Mouse (Mus musculus) fibroblast of lung, adult 2 months (primary cell): ENCODE measurements around the gene Ugp2.

Experiments
- DNase-seq: peaks from one replicate; pipeline ENCODE4 v3.0.0-alpha.2; 2011; ENCODE audit warnings: low read depth

Ugp2 gene

DNA sequence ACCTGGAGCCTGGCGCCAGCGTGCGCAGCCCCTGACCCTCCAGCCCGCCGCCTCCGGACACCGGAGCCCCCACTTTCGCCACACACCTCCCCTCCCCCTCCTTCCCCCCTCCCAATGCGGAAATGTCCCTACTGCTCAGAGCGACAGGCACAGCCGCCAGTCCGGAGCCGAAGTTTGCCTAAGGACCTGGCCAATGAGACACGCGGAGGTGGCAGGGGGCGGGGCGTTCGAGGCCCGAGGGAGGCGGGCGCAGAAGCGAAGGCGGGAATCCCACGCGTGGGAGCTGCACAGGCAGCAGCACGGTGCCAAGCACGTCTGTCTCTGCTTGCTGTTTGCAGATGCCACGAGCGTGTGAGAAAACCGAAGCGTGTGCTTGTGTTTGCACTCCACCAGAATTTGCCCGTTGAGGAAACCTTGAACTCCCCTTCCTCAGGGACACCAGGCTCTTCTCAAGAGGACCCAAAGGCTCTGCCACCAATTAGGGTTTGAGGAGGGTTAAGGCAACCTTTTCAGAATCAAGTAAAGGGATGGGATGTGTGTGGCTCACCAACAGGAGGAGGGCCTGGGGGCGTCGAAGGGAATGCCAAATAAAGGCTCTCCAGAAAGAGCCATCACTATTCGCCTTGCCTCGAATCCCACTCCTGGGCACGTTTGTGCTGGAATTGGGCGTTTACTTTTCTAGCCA, at the start of gene Ugp2:
Gene Ugp2 (minus strand): TSS at position 80 of the 685 bp plus-strand sequence.
- peak; percentile 83 for DNase-seq

DNA sequence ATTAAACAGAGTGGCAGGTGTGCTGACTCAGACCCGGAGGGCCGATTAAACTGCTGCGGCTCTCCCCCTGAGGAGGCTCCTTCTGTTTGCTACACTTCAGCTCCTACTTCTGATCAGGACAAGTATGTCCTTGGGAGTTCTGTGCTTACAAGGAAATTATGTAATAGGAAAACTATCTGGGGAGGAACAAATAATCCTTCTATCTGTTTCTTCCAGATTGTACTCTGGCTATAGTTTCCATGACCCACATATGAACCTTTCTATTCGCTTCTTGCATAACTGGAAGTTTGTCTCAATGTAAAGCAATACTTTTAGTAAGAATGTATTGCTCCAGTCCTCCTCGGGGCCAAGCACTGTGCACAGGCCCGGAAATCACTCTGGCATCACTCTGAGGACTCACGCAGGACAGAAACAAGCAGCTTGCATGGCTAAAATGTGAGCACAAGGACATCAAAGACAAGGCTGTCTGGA, 43.9 kb upstream of the Ugp2 start:
- DNase-seq = no peak

DNA sequence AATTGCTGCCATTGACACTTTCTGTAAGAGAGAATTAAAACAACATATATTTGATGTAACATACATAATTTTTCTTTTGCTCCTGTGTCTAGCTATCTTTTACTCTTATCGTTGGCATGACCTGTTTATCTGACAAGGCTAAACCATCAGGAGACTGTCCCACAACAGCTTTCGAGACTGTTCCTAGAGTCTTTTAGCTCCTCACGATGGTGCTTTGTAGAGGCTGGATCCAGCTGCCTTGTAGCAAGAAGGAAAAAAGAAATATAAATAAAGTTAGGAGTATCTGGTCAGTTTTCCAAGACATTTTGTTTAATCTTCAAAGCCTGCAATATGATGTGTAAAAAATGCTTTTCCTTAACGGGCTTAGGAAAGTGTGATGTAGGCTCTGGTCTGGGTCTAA, 35.7 kb upstream of the Ugp2 start:
- DNase-seq = no peak

DNA sequence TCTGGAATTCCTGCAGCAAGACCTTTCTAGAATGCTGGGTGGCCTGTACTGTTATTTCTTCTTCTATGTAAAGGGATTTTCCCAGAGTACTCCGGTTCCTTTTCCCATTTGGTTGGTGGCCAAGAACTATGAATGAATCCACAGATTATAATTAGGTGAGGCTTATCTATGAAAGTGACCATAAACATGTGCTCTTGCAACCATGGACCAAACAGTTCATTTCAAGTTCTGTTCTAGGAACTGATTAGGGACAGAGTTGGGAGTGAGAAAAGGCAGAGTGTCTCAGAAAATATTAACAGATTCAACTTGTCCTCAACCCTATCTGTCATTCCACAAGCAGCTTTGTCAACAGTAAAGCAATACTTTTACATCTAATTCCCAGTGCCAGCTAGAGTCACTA, 35.1 kb upstream of the Ugp2 start:
- no peak for DNase-seq

DNA sequence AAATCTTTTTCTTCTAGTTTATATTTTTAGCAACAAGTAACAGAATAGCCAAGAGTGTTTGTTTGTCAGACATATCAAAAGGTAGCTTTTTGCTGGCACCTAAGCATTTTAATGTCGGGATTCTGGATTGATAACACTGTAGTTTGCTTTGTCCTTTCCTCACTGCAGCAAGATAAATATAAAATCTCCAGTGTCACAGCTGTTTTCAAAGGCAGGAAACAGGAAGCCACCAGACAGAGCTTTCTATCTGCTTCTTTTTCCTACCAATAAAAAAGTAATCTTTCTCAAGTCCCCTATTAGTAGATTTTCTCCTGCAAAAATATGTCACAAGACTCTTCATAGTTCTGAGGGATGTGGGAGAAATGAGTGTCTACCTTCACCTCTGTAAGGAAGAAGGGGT, 32.9 kb upstream of the Ugp2 start:
- DNase-seq = no peak

DNA sequence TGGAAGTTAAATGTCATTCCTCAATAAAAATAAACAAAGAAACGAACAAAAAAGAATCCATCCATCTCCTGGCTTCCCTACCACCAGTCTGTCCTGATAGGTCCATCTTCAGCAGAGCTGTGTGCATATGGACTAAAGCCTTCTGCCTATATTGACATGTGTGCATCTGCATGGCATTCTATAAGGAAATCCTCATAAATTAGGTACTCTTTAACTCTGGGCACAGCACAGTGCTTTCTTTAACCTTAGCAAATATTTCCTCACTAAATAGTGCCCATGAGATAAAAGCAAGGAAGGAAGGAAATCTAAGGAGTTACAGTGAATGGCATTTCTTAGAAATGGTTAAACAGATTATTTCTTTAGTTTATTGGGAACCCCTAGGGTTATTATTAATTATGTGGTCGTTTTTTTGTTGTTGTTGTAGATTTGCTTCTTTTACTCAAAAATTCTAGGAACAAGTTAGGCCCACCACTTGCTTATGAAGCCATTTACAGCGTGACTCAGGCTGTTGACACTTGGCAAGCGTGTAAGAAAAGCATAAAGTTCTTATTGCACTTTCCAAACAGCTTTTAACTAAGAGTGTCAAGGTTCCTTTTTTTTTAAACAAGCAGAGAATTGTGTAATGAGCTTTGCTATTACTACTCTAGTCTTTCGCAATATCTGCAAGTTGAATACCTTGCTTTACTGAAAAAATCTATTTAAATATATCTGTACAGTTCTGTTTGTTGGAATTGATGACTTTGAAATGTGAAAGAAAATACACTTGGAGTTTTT, 31.7 kb upstream of the Ugp2 start:
- DNase-seq = peak; percentile 59

DNA sequence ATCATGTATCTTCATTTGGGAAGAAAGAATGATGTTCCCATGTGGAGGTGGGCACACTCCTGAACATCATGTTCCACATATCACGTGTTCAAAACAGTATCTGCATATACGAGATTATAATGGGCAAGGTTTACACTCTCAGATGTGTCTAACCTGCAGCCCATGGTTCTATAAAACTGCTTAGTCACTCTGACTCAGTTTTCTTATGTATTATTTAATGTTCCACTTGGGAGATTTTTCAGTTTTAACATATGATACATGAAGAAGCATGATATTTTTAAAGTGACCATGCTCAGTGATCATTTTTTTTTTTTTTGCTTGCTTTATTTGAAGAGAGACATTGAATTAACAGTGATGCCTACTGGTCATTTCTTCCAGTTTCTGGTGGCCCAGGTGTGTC, 30.2 kb upstream of the Ugp2 start:
- no peak for DNase-seq

DNA sequence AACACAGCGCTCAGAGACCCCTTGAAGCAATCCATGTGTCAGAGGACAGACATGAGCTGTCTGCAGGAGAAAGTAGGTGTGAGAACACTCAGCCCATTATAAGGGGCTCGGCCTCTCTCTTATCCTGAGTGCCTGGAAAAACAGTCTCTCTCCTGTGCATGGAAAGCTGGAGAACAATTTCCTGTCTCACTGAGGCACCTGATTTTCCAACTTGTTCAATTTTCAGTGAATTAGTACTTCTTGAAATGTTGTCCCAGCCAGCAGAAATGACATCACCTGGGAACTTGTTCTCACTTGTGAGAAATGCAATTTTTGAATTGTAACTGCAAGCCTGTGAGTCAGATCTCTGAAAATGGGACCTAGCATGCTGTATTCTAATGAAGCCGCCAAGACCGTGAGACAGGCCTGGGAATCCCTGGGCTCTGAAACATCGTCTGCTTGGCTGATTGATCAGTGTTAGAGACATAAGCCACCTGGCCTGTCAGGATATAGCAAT, 28.2 kb upstream of the Ugp2 start:
- peak; percentile 82 for DNase-seq

DNA sequence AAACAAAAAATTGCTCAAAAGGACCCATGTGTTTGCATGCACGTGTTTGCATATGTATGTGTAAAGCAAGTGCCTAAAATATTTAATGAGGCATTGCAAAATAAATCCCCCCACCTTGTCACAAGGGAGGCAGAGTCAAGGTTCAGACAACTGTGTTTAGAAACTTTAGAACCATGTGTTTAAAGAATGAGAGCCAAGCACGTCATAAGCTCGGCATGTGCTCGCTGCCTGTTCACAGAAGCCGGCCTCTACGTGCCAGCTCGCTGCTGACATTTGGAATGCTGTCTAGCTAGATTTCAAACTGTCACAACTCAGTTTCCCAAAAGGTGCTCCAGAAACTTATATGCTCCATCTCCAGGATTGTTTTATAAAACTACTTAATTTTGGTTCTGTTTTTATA, 27.5 kb upstream of the Ugp2 start:
- peak; percentile 65 for DNase-seq

DNA sequence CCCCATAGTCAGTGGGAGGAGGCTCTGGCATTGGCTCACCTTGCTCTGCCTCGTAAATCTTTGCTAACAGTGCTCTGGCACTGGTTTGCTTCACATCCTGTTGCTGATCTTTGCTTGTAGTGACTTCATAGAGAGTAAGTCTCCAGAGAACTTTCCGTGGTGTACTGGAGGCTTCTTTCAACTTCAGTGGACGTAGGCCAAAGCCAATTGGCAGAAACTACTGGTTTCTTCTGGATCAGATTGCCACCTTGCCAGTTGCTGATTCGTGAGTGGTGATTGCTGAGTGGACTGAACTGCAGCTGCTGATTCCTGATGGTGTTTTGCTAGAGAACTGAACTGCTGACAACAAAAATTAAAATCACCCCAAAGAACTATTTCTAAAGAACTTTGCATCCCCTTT, 15.8 kb upstream of the Ugp2 start:
- no peak for DNase-seq

DNA sequence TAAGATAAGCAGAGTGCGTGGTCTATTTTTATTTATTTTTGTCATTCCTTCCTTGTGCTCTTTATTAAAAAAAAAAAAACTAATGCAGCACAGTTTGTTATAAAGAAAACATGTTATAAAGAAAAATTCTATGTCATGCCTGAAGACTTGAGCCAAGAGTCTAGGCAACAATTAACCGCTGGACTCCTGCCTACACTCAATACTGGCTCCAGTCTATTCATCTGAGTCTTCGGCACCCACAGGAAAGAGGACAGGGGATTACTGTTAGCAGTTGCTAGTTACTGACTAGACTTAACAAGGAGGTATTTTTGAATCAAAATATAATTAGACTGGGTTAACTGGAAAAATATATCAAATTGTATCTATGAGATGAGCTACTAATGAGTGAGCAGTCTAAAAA, 3.1 kb upstream of the Ugp2 start:
- no peak for DNase-seq

DNA sequence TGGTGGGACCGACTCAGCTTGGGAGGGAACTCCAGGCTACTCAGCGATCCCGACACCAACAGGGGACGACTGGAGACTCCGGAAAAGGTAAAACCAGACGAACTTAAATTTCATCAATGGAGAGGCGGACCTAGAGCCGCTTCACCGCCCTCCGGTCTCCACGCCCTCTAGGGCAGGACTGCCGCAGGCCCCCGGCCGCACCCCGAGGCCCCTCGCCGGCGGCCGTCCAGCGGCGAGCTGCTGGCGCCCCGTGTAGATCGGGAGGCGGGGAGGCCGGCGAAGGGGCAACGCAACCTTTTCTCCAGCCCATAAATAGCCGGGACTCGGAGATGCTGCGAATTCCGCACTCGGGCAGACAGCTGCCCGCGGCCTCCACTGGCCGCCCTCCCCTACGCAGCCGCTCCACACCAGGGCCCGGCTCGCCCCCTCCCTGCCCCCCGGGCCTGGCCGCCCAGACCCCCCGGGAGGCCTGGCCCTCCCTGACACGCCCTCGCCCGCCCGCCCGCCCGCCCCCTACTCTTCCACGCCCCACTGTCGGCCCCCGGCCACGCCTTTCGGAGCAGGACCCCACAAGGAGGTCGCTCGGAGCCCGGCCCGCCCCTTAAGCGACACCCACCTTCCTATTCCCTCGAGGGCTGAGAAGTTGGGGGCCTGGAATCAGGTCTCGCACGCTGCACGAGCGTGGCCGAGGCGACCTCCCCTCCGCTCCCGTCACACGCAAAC, 441 bp downstream of the Ugp2 start:
- no peak for DNase-seq

DNA sequence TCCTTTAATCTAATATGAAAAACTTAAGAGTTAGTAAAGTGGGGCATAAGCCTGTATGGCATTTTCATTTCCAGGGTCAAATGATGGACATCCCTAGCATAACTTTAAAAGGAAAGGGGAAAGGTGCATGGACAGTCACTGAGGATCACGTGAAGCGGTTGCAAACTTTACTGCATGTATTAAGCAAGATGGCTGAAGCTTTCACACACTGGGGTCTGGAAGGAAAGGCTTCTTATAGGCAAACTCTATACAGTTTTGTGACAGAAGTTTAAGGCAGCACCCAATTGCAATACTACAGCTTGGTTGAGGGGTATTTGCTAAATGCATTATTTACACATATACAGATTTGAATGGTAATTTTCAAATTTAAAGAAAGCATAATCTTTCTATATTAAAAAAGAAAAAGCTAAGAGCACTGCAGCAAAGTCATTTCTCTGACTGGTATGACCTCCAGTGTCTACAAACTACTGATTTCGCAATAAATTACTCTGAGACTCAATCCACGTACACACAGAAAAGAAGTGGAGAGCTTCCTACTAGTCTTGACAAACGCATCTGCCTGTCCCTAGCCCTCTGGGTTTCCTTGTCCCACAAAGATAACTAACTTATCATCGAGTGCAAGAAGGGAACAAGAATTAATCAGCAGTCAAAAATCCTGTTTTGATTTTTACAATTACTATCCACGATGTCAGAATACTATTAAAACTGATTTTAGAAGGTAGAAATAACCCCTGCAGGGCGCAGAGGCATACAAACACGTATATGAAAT, 1.6 kb downstream of the Ugp2 start:
- no peak for DNase-seq

DNA sequence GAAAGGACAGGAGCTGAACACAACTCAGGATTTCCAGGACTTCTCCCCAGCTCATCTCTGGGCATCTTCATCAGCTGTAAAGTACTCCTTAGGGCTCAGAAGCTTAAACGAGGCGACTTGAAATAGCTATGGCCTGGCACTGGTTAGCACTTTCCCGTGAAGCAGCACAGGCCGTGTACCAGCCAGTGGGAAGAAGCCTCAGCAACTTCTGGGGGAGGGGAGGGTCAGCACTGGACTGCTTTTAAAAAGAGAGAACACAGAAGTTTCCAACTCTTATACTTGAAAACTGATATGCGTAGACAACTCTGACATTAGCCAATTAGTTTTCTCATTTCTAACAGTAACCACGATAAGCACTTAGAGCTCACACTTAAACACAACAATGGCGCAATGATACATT, 2.5 kb downstream of the Ugp2 start:
- DNase-seq = no peak

DNA sequence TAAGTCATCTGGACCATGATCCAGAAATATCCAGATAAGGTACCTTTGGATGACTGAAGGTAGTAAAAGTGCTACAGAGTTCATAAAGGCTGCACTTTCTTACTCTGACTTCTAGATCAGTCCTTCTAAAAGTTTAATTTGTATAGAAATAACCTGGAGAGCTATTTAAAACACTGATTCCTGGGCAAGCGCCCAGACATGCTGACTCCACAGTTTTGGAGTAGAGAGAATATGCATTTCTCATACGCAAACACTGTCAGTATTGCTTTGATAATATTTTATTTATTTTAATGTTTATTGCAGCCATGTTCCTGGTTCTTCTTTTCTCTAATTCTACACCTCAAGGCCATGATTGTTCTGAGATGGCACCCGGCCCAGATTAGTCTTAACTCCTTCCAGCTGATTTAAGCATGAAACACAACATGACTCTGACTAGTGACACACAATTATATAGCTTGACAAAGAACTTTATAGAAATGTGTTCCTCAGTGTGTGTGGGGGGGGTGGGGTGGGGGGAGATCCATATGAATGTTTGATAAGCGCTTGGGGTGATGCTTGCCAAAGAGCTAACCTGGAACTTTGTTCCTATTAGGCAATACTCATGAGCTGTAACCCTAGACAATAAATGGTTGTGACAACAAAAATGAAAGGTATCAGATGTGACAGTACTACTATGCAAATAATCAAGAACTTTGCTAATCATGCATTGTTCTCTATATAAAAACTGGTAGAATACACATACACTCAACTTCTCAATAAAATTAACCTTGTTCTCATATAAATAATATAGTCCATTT, 7.7 kb downstream of the Ugp2 start:
- DNase-seq = no peak

DNA sequence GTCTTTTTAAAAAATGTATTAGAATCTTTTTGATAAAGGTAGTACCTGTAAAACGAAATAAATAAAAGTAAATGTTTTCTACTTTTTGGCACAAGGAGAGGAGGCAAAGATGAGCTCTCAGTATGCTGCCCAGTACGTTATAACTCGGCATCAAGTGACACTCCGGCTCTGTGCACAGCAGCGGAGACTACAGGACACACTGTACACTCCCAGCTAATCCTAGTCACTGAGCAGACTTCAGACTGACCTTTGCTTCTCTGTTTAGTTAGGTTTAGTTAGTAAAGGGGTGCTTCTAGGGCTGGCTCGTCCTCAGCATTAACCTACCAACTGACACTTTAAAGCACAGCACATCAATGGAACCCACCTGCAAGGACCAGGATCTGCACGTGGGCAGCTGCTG, 19.7 kb downstream of the Ugp2 start:
- DNase-seq = no peak

DNA sequence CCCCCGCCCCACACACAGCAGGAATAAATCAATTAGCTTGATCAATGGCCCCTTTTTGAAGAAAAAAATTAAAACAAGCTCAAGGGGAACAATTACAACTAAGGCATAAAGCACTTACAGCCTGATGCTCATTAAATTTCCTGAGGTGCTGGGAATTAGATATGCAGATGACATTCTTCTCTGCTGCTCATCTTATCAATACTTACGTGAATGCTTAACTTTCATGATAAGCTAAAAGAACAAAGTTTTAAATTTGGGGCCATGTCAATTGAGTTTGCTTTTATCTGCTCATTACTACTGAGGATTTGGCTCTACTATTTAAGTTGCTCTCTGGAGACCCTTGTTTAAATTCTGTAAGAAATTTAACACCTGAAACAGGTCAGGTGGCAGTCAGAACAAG, 22.1 kb downstream of the Ugp2 start:
- DNase-seq = no peak

DNA sequence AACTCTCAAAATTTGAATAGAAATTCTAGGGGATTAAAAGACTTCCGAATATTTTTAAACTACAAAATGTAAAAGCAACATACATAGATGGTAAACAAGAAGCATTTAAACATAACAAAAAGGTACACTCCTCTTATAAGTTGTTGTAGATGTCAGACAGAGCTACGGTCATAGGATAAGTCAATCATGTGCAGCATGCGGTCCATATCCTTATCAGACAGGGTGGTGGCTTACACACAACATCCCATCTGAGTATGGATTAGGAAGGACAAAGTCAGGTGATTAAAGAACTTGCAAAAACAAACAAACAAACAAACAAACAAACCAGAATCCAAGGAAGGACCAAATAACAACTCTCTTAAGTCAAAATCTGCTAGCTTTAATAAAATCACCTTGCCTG, 25.0 kb downstream of the Ugp2 start:
- no peak for DNase-seq

DNA sequence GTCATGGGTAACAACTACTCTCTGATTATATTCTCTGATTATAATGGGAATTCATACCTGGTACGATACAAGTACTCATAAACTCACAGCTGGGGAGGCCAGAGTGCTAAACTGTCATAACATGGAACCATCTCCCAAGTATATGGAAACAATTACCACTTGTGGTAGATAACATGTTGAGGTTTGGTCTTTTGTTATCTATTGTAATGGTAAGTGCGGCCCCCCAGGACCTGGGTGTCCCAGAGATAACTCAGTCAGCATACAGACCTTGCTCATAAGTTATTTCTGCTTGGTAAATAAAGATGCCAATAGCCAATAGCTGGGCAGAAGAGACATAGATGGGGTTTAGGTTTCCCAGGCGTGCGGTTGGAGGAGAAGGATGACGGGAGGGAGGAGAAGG, 27.5 kb downstream of the Ugp2 start:
- DNase-seq = no peak

DNA sequence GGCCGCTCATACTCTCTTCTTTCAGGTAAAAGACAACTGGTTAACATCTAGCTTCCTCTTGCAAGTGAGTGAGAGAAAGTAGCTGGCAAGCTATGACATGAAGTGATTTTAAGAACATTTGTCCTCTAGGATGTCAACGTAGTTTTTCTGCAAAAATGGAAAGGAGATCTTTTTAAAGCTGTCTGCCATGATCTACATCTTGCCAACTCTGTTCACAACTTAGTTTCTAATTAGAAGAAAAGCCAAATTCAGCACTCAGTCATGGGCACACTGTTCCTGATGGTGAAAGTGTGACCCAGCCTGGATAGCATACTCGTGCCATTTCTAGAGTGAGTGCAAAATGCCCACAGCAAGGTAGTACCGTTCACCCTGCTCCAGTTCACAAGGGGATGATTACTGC, 31.9 kb downstream of the Ugp2 start:
- no peak for DNase-seq

DNA sequence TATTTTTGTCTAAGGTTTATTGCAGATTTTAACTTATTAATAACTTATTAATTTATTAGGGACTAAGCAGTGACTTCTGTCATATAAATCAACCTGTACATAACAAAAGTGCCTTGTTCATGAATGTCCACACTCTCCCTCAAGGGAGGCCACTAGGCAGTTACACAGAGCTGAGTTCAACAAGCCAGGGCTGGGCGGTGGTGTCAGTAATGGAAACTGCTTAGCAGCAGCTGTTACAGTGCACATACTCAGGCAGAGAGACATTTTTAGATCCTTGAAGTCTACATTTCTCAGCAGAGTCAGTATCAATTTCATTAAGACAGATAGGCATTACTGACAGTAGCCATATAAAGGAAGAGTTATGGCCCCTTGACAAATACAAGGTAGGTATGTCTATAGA, 33.1 kb downstream of the Ugp2 start:
- DNase-seq = no peak
